Mouse (Mus musculus): Measurements from ENCODE around the gene Sowahc.
A peak's percentile ranks its signal among the peaks of the same experiment; 100 is the strongest.

Sowahc gene

GRCm38 (mm10) chr10:59221473-59222270 is at the start of gene Sowahc, which contains the start of gene Sept10:
Sowahc (plus strand) TSS chr10:59221953.
Sept10 (minus strand) TSS chr10:59221847.
- DNase-seq: peak; percentile 98

- DNase-seq: no peak
Measured at GRCm38 (mm10) chr10:59172539-59172938, 49.2 kb upstream of the Sowahc start.

GRCm38 (mm10) chr10:59179620-59180019 is 42.1 kb upstream of the Sowahc start:
- DNase-seq: no peak

GRCm38 (mm10) chr10:59182306-59182705 is 39.4 kb upstream of the Sowahc start:
- no peak for DNase-seq

- DNase-seq: no peak
Measured at GRCm38 (mm10) chr10:59194891-59195290, 26.9 kb upstream of the Sowahc start.

- no peak for DNase-seq
Measured at GRCm38 (mm10) chr10:59196763-59197162, 25.0 kb upstream of the Sowahc start.

GRCm38 (mm10) chr10:59200011-59200410 is 21.7 kb upstream of the Sowahc start:
- no peak for DNase-seq

- no peak for DNase-seq
Measured at GRCm38 (mm10) chr10:59220824-59221472, 805 bp upstream of the Sowahc start.

GRCm38 (mm10) chr10:59222271-59223101 is 733 bp downstream of the Sowahc start:
- peak; percentile 13 for DNase-seq

GRCm38 (mm10) chr10:59223301-59223700 is 1.5 kb downstream of the Sowahc start:
- DNase-seq: no peak

GRCm38 (mm10) chr10:59223890-59224289 is 2.1 kb downstream of the Sowahc start:
- DNase-seq: no peak

GRCm38 (mm10) chr10:59225137-59225536 is 3.4 kb downstream of the Sowahc start:
- no peak for DNase-seq

- no peak for DNase-seq
Measured at GRCm38 (mm10) chr10:59229205-59229820, 7.6 kb downstream of the Sowahc start.

GRCm38 (mm10) chr10:59235227-59235626 is 13.5 kb downstream of the Sowahc start:
- no peak for DNase-seq

- no peak for DNase-seq
Measured at GRCm38 (mm10) chr10:59235847-59236246, 14.1 kb downstream of the Sowahc start.

GRCm38 (mm10) chr10:59236486-59236885 is 14.7 kb downstream of the Sowahc start:
- no peak for DNase-seq

- no peak for DNase-seq
Measured at GRCm38 (mm10) chr10:59237757-59238156, 16.0 kb downstream of the Sowahc start.

GRCm38 (mm10) chr10:59241141-59241541 is 19.4 kb downstream of the Sowahc start:
- no peak for DNase-seq

- DNase-seq: no peak
Measured at GRCm38 (mm10) chr10:59249531-59249930, 27.8 kb downstream of the Sowahc start.

- no peak for DNase-seq
Measured at GRCm38 (mm10) chr10:59250679-59251078, 28.9 kb downstream of the Sowahc start.

- DNase-seq: no peak
Measured at GRCm38 (mm10) chr10:59251980-59252379, 30.2 kb downstream of the Sowahc start.

- DNase-seq: no peak
Measured at GRCm38 (mm10) chr10:59252396-59252795, 30.6 kb downstream of the Sowahc start.

GRCm38 (mm10) chr10:59253541-59254079 is 31.9 kb downstream of the Sowahc start:
- no peak for DNase-seq

All from thymus, postnatal 25 days (tissue).